Mouse (Mus musculus) lung, postnatal 0 days (tissue): Measurements from ENCODE around the gene Olfr959.

ENCODE experiments used
- CTCF ChIP-seq: IDR thresholded peaks from 2 replicates; pipeline ENCODE4 v1.5.1; 2016; ENCODE audit warnings: antibody characterized with exemption, mild to moderate bottlenecking
- EP300 ChIP-seq: IDR thresholded peaks from 2 replicates; pipeline ENCODE4 v1.6.1; 2016; ENCODE audit warnings: antibody characterized with exemption, mild to moderate bottlenecking, control low read depth

DNA sequence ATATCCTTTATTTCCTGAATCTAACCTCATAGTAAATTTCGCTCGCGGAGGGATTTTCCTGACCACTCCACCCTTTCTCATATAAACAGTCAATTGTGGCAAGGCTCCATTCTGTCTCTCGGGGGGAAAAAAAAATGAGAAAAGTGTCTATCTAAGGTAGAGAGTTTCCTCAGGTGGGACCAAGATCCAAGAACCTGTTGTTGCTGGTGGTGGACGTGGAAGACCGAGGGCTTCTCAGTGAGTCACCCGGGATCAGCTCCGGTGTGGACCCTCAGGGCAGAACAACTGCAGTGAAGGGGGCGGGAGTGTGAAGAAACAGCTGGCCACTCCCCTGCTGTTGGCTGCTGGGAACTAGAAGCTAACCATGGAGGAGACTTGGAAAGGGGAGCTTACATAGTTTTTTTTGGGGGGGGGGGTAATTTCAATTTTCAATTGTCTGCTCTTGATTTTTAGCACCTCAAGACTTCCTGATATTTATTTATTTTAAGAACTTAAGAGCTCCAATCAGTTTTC, 28.0 kb upstream of the Olfr959 start:
- no peak for TF ChIP-seq CTCF
- no peak for TF ChIP-seq EP300
